Mouse (Mus musculus) cerebellum, adult 2 months (tissue): ENCODE data around the gene Bnip2.

Source experiments
- CTCF ChIP-seq: fragments of 200-500 bp; IDR thresholded peaks from 2 replicates; pipeline ENCODE4 v1.5.1; 2011; ENCODE audit warnings: low read depth, mild to moderate bottlenecking, control low read depth, low read length, moderate library complexity, borderline replicate concordance; ENCODE audit not compliant: insufficient read depth
- POLR2A ChIP-seq: fragments of 200-500 bp; IDR thresholded peaks from 2 replicates; pipeline ENCODE4 v1.6.1; 2011; ENCODE audit warnings: low read length, control low read depth, borderline replicate concordance; ENCODE audit not compliant: insufficient read depth

DNA sequence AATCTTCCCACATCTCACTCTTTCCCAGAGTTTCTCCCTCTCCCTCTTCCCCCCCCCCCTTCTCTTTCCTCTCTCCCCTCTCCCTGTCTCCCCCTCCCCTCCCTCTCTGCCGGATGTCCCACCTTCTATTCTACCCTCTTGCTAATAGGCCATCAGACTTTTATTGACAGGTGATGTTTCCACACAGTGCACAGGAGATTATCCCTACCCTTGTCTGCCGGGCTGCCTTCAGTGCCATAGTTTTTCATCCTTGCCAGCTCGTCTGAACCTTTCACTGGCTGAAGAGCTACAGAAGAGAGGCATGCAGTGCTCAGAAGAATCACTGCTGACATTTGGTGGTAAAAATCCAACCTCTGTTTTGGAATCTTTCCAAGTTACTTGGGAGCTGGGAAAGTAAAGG is 64.1 kb downstream of the Bnip2 start:
- TF ChIP-seq POLR2A, result no peak
- no peak for TF ChIP-seq CTCF
